Mouse (Mus musculus) activated CD4-positive, CD25-positive, alpha-beta regulatory T cell, adult 4 months (primary cell): ENCODE measurements around the gene Sdc3. TPM values are rescaled to one million over a fixed set of nuclear protein-coding genes. Genes with fewer than 3 reads are reported as not detected.

Source experiments
- ATAC-seq: one replicate; pipeline ENCODE4 v1.8.0; 2017
- polyA plus RNA-seq, 2 experiments: library from polyadenylated mRNA; unstranded; fragments of 100-300 nt; shearing (Covaris generic); gene quantifications; one replicate each; pipeline ENCODE4 v1.2.1; 2017

Sdc3 gene
- polyA plus RNA-seq: 1 to 10 TPM; 1.0 to 1.5 TPM

- ATAC-seq: peak; percentile 55
Observed at GRCm38 (mm10) chr4:130792376-130793179, at the start of gene Sdc3. Gene Sdc3, plus strand, starts transcription at chr4:130792537.

GRCm38 (mm10) chr4:130744058-130744457 is 48.3 kb upstream of the Sdc3 start:
- no peak for ATAC-seq

- ATAC-seq: no peak
Observed at GRCm38 (mm10) chr4:130745561-130746306, 46.6 kb upstream of the Sdc3 start.

DNA sequence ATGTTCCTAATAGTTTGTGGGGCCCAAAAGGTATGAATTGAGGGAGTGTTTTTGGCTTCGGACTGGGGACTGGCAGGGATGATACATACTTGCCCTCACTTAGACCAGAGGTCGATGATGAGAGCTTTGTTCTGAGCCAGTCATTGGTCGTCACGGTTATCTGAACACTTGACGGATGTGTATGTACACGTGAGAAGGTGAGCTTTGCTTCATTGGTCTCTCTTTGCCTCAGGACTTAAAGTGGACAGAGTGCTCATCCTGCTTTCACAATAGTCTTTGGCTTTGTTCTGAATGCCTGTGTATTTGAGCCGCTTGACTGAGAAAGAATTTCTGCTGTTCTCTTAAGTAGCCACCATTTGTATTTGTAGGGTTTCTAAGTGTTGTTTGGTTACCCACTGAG is 42.8 kb upstream of the Sdc3 start:
- no peak for ATAC-seq

- no peak for ATAC-seq
Observed at GRCm38 (mm10) chr4:130751966-130752365, 40.4 kb upstream of the Sdc3 start.

GRCm38 (mm10) chr4:130752591-130752990 is 39.7 kb upstream of the Sdc3 start:
- no peak for ATAC-seq

GRCm38 (mm10) chr4:130753755-130754154 is 38.6 kb upstream of the Sdc3 start:
- no peak for ATAC-seq

DNA sequence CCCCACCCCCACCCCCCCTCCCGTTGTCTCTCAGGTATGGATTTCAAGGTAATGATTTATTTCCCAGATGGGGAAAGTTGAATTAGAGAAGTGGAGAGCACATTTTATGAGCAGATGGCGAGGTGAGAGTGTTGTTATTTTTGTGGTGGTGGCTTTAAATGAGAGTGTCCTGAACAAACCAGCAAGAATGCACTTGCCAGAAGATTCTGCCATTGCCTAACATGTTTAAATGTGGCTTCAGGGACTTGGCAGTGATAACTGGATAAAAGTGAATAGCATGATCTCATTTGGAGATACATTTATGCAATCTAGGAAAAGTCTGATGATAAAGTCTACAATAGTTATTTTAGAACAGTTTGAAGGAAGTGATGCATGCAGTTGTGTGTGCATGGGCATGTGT is 37.6 kb upstream of the Sdc3 start:
- no peak for ATAC-seq

GRCm38 (mm10) chr4:130759875-130760274 is 32.5 kb upstream of the Sdc3 start:
- no peak for ATAC-seq

GRCm38 (mm10) chr4:130761809-130762208 is 30.5 kb upstream of the Sdc3 start:
- ATAC-seq: no peak

GRCm38 (mm10) chr4:130765399-130766160 is 26.8 kb upstream of the Sdc3 start:
- no peak for ATAC-seq

- no peak for ATAC-seq
Observed at GRCm38 (mm10) chr4:130766387-130766786, 25.9 kb upstream of the Sdc3 start.

DNA sequence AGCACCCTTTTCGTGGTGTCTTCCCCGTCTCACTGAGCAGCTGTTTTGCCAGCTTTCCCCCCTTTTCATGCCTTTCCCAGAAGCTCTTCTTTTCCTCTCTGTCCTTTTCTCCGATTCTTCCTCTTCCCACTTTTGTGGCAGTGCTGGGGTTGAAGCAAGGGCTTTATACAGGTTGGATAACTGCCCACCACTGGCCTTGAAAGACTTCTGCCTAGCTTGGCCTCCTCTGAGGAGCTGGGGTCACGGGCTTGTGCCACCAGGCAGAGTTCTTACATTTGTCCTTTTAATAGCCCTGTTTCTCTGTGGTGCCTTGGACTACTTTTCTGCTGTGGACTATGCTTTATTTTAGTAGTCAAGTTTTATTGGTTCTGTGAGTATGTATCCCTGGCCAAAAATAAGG is 25.4 kb upstream of the Sdc3 start:
- ATAC-seq: no peak

- no peak for ATAC-seq
Observed at GRCm38 (mm10) chr4:130773899-130774298, 18.4 kb upstream of the Sdc3 start.

DNA sequence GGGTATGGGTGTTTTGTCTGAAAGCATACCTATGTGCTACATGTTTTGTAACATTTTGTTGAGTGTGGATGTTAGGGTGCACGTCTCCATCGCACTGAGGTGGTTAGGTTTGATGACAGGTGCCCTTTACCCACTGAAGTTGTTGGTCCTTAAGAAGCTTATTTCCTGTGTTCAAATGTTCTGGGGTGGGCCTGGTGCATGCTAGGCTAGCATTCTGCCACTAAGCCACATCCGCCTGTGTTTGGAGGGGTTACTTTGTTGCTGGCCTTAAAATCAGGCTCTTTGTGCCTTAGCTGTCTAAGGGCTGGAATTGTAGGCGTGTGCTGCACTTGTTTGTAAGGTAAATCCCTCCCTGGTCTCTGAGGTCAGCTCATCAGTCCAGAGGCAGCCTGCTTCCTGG is 17.5 kb upstream of the Sdc3 start:
- peak; percentile 57 for ATAC-seq

DNA sequence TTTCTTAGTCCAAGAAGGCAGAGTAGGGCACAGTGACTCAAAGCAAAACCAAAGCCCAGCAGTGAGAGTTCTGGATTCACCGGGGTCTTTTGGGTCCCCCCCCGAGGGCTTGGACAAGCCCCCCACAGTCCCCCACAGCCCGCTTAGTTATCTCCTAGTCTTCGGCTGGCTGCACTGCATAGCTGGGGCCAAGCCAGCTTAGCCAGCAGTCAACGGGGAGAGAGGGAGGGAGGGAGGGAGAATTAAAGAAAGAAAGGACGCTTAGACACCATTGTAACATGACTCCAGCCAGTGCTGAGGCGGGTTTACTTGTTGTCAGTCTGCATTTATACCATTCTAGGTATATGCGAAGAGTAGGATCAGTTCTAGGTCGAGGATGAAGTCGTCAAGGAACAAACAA is 14.7 kb upstream of the Sdc3 start:
- no peak for ATAC-seq

DNA sequence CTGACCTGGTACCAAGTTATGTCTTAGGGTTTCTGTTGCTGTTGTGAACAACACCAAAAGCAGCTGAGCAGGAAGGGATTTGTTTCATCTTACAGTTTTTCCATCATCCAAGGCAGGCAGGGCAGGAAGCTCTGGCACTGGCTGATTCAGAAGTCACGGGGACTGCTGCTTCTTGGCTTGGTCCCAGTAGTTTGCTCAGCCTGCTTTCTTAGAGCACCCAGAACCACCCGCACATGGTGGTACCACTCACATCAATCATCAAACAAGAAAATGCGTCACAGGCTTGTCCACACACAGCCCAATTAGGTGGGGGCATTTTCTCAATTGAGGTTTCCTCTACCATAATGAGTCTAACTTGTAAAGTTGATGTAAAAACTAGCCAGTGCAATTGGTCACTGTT is 13.3 kb upstream of the Sdc3 start:
- ATAC-seq: no peak

DNA sequence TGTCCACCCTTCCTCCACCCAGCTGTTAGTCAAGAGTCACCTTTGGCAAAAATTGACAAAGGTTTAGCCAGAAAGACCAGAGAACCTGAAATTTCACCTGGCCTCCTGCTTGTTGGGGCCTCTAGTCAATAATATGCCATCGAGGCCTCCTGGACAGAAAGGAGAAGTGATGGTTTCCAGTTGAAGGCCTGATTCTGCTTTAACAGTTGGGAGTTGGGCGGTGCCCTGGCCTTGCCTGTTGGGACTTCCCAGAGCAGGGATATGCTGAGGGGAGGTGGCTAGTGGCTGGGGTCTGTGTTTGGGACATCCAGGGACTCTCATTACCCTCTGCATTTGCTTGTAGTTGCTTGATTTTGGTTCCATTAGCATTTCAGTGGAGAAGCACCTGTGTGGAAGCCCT is 9.8 kb upstream of the Sdc3 start:
- no peak for ATAC-seq

GRCm38 (mm10) chr4:130784755-130785154 is 7.6 kb upstream of the Sdc3 start:
- ATAC-seq: peak; percentile 63

GRCm38 (mm10) chr4:130787530-130787929 is 4.8 kb upstream of the Sdc3 start:
- ATAC-seq: no peak

GRCm38 (mm10) chr4:130790180-130790579 is 2.2 kb upstream of the Sdc3 start:
- ATAC-seq: no peak

GRCm38 (mm10) chr4:130791811-130792375 is 444 bp upstream of the Sdc3 start:
- ATAC-seq: no peak

- ATAC-seq: no peak
Observed at GRCm38 (mm10) chr4:130793180-130793501, 804 bp downstream of the Sdc3 start.
